Mouse (Mus musculus) gonadal fat pad, adult 2 months (tissue): ENCODE results near the gene Dap. TPM values are rescaled to one million over a fixed set of nuclear protein-coding genes. Genes with fewer than 3 reads are reported as not detected.
A peak's percentile ranks its signal among the peaks of the same experiment; 100 is the strongest.

Experiments
- DNase-seq: peaks from one replicate; pipeline ENCODE4 v3.0.0-alpha.2; 2012; ENCODE audit warnings: low read depth
- polyA plus RNA-seq: library from polyadenylated mRNA; depleted of rRNA; stranded (reverse); fragments of >200 nt; gene quantifications from 2 replicates; pipeline ENCODE4 v1.2.3, GENCODE M21; 2012; rRNA removed

Dap gene
- polyA plus RNA-seq, 1 experiment = 126 TPM

- DNase-seq = peak; percentile 26
Observed at GRCm38 (mm10) chr15:31302293-31302990, 78.3 kb downstream of the Dap start.

DNA sequence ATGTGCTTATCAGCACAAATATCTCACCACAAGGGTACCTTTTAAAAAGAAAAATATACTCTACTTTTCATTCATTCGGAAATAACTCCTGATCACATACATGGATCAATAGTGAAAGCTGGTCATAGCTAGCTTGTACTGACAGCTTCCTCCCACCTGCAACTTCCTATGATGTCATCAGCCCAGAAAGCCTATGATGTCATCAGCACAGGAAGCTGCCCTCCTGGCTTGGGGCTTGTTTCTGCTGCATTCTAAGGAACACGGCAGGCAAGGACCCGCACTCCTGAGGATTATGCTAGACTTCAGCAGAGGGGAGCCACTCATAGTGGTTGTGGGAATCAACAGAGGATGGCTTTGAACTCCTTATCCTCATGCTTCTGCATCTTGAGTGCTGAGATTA lies 80.2 kb downstream of the Dap start:
- no peak for DNase-seq

DNA sequence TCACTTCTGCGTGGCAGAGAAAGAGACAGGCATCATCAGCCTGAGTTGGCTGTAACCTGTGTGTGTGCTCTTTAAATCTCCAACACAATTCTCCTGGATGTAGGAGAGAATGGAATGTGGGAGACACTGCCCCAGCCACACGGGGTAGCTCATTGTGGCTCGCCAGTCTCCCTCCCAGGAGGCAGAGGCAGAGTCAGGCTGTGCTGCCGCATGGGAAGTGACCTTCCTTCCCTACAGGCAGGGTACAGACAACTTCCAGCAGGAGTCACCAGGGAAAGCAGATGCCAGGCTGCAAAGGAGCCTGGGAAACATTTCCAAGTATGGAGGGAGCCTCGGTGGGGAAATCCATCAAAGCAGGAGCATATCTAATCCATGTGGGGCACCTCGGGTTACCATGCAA lies 81.1 kb downstream of the Dap start:
- no peak for DNase-seq

DNA sequence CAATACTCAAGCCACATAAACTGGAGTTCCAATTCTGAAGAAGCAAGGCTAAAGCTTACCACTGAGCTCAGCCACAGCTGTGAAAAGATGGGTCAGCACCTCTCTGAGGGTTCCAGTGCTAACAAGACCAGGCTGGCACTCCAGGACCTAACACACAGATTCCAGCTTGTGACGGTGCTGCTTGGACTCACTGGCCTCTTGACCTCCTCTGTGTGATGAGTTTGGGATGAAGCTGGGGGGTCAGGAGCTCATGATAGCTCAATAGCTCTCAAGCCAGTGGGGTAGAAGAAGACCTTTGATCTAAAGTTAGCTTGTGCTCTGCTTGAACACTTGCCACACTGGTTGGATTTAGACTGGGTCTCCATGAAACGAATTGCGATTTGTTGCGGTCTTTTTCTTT lies 82.6 kb downstream of the Dap start:
- no peak for DNase-seq

GRCm38 (mm10) chr15:31309526-31309925 lies 85.4 kb downstream of the Dap start:
- no peak for DNase-seq

GRCm38 (mm10) chr15:31312001-31312400 lies 87.9 kb downstream of the Dap start:
- no peak for DNase-seq

GRCm38 (mm10) chr15:31315630-31316231 lies 91.6 kb downstream of the Dap start:
- no peak for DNase-seq

GRCm38 (mm10) chr15:31317056-31317805 lies 93.1 kb downstream of the Dap start:
- DNase-seq = no peak

GRCm38 (mm10) chr15:31318158-31318955 lies 94.2 kb downstream of the Dap start:
- DNase-seq = no peak

DNA sequence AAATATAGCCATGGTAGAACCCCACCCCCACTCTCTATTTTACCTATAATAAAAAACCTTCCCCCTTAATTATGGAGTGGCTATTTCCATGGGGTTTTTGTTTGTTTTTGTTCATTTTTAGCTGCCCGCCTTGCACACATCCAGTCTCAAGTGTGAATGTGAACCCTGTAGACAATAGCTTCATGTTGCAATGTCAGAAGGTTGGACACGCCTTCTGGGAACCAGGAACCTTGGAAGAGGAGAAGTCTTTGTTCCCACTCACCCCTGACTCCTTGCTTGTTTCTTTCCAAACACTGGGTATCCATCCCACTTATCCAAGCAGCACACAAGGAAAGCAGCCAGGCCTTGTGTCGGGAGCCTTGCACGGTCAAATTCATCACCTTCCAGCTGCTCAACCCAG lies 94.9 kb downstream of the Dap start:
- no peak for DNase-seq

- no peak for DNase-seq
Observed at GRCm38 (mm10) chr15:31320598-31321377, 96.7 kb downstream of the Dap start.

GRCm38 (mm10) chr15:31323684-31324083 lies 99.6 kb downstream of the Dap start:
- no peak for DNase-seq

Other genes with a start within 250 kb of the Dap start
- 0.45 and 0.98 TPM in 2 replicates for gene Ankrd33b, start 143.4 kb downstream of the Dap start, polyA plus RNA-seq
- 5.3 and 8.2 TPM in 2 replicates for gene Ropn1l, start 229.4 kb downstream of the Dap start, polyA plus RNA-seq